Mouse (Mus musculus) hindbrain, postnatal 0 days (tissue): ENCODE measurements around the gene Fam166b. TPM values are rescaled to one million over a fixed set of nuclear protein-coding genes. Genes with fewer than 3 reads are reported as not detected.

Experiments
- ATAC-seq: fragments of 200-750 bp; cut with Nextera tagmentation; 2 replicates; pipeline ENCODE4 v1.8.0; 2017; ENCODE audit warnings: mild to moderate bottlenecking, moderate TSS enrichment, moderate library complexity
- DNase-seq: peaks from one replicate; pipeline ENCODE4 v3.0.0-alpha.2; 2015; ENCODE audit warnings: low spot score
- H3K27ac ChIP-seq: fragments of 300-500 bp; sonication (generic); 2 replicates; pipeline ENCODE4 v1.5.1; 2014; ENCODE audit warnings: mild to moderate bottlenecking
- H3K27me3 ChIP-seq: fragments of 300-500 bp; sonication (generic); 2 replicates; pipeline ENCODE4 v1.6.1; 2014; ENCODE audit warnings: low read length, mixed read lengths; ENCODE audit not compliant: insufficient read depth
- H3K36me3 ChIP-seq: fragments of 300-500 bp; sonication (generic); 2 replicates; pipeline ENCODE4 v1.6.1; 2014; ENCODE audit warnings: low read length, mixed read lengths; ENCODE audit not compliant: insufficient read depth
- H3K4me1 ChIP-seq: fragments of 300-500 bp; sonication (generic); 2 replicates; pipeline ENCODE4 v1.6.1; 2014; ENCODE audit warnings: antibody characterized with exemption, low read length, mixed read lengths; ENCODE audit not compliant: insufficient read depth
- H3K4me2 ChIP-seq: fragments of 300-500 bp; sonication (generic); 2 replicates; pipeline ENCODE4 v1.6.1; 2014; ENCODE audit warnings: low read depth, mild to moderate bottlenecking, low read length, moderate library complexity, mixed read lengths
- H3K4me3 ChIP-seq: fragments of 300-500 bp; sonication (generic); 2 replicates; pipeline ENCODE4 v1.5.1; 2014; ENCODE audit warnings: low read length
- H3K9ac ChIP-seq: fragments of 300-500 bp; sonication (generic); replicated peaks from 2 replicates; pipeline ENCODE4 v1.6.1; 2014; ENCODE audit warnings: mild to moderate bottlenecking, low read length, moderate library complexity, mixed read lengths
- H3K9me3 ChIP-seq: fragments of 300-500 bp; sonication (generic); 2 replicates; pipeline ENCODE4 v1.6.1; 2016; ENCODE audit warnings: low read length, mixed read lengths
- CTCF ChIP-seq: IDR thresholded peaks from 2 replicates; pipeline ENCODE4 v1.5.1; 2016; ENCODE audit warnings: antibody characterized with exemption, control low read depth, low read depth
- WGBS: fragments of 180-500 bp; shearing (Covaris S2); extraction: QIAGEN DNeasy Blood & Tissue Kit; methylation state at CpG from one replicate; pipeline ENCODE4 v1.1.7; 2014; 5-methylcytosine and 5-hydroxymethylcytosine counted together
- polyA plus RNA-seq: library from polyadenylated mRNA; unstranded; fragments of >200 nt; fragmentation: Nextera tagmentation; extraction: Ambion mirVana; gene quantifications from 2 replicates; pipeline ENCODE4 v1.2.1, GENCODE M21; 2015
- total RNA-seq: library from RNA; depleted of rRNA; stranded (reverse); fragments of >200 nt; gene quantifications from 2 replicates; pipeline ENCODE4 v1.2.3, GENCODE M21; 2014

The Fam166b gene
- total and polyA plus RNA-seq, 2 experiments from 2014 or later, result 1.4 to 1.6 TPM

- ATAC-seq, result peak; percentile 35; the same call in 1 of the 2 replicates
- 0 out of 2 replicates have a peak overlapping the region, but pooled peaks have one; percentile 9 for H3K9ac ChIP-seq
- peak overlapping the region; percentile 38 for H3K4me2 ChIP-seq
- no peak for DNase-seq
- no peaks in the 10 kb centered on the region for H3K36me3 ChIP-seq
- WGBS, result 62% methylated on average over 31 of the region's 31 CpGs
- H3K27me3 ChIP-seq, result no peaks in the 10 kb centered on the region
- H3K27ac ChIP-seq, result peak overlapping the region; percentile 71; the same call in 1 of the 2 replicates
- no peak for TF ChIP-seq CTCF
- H3K9me3 ChIP-seq, result no peaks in the 10 kb centered on the region
- H3K4me3 ChIP-seq, result no peak overlapping the region
- H3K4me1 ChIP-seq, result peaks cover 17% of the 10 kb centered on the region; the same call in 1 of the 2 replicates
These were observed 29.4 kb downstream of the Fam166b start for GRCm38 (mm10) chr4:43399391-43400131.

- peak overlapping the region; percentile 71 for H3K27ac ChIP-seq
- H3K9me3 ChIP-seq, result no peaks in the 10 kb centered on the region
- no peaks in the 10 kb centered on the region for H3K27me3 ChIP-seq
- WGBS, result 36% methylated on average over 17 of the region's 17 CpGs
- DNase-seq (peak; percentile 74), ATAC-seq (peak; percentile 81)
- H3K36me3 ChIP-seq, result no peaks in the 10 kb centered on the region
- H3K4me1 ChIP-seq, result peaks cover 17% of the 10 kb centered on the region; the same call in 1 of the 2 replicates
- no peak overlapping the region for H3K4me3 ChIP-seq
- 0 out of 2 replicates have a peak overlapping the region, but pooled peaks have one; percentile 9 for H3K9ac ChIP-seq
- peak overlapping the region; percentile 38 for H3K4me2 ChIP-seq
- TF ChIP-seq CTCF, result no peak
These were observed 30.1 kb downstream of the Fam166b start for GRCm38 (mm10) chr4:43398829-43399331.

DNA sequence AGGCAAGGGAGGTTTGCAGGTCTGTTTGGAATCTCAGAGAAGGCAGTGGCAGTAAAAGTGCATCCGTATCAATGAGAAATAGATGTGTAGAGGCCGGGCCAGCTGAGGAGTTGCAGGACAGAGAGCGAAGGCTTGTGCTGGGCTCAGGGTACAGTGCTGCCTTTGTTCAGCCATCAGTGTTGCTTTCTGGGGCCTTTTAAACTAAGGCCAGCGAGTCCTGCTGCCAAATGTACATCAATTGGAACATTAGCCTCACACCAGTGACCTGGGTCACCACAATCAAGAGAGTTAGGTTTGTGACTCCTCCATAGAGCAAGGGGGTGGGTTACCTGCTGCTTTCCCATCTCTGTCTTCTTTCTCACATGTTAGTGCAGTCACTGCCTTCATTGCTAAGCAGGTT, 30.9 kb downstream of the Fam166b start:
- Histone ChIP-seq H3K4me1 (peaks cover 17% of the 10 kb centered on the region; the same call in 1 of the 2 replicates), H3K9ac (no peak overlapping the region), H3K9me3 (no peaks in the 10 kb centered on the region), H3K27me3 (no peaks in the 10 kb centered on the region), H3K36me3 (no peaks in the 10 kb centered on the region), H3K27ac (peak overlapping the region; percentile 71), H3K4me3 (no peak overlapping the region), H3K4me2 (no peak overlapping the region)
- DNase-seq (peak; percentile 46), ATAC-seq (peak; percentile 54; the same call in 1 of the 2 replicates)
- no peak for TF ChIP-seq CTCF
- WGBS, result 52% methylated on average over 4 of the region's 4 CpGs

- ATAC-seq (no peak), DNase-seq (no peak)
- Histone ChIP-seq H3K27me3 (no peaks in the 10 kb centered on the region), H3K4me1 (peaks cover 17% of the 10 kb centered on the region; the same call in 1 of the 2 replicates), H3K9me3 (no peaks in the 10 kb centered on the region), H3K4me3 (no peak overlapping the region), H3K9ac (no peak overlapping the region), H3K4me2 (no peak overlapping the region), H3K27ac (no peak overlapping the region), H3K36me3 (no peaks in the 10 kb centered on the region)
- WGBS, result 92% methylated on average over 5 of the region's 5 CpGs
- no peak for TF ChIP-seq CTCF
These were observed 32.6 kb downstream of the Fam166b start for GRCm38 (mm10) chr4:43396381-43396780.

GRCm38 (mm10) chr4:43395836-43396235, 33.1 kb downstream of the Fam166b start:
- no peak for TF ChIP-seq CTCF
- Histone ChIP-seq H3K27ac (no peak overlapping the region), H3K9me3 (no peaks in the 10 kb centered on the region), H3K27me3 (no peaks in the 10 kb centered on the region), H3K4me3 (no peak overlapping the region), H3K4me1 (peaks cover 17% of the 10 kb centered on the region; the same call in 1 of the 2 replicates), H3K4me2 (no peak overlapping the region), H3K9ac (no peak overlapping the region), H3K36me3 (no peaks in the 10 kb centered on the region)
- ATAC-seq (no peak), DNase-seq (no peak)
- 81% methylated on average over 9 of the region's 9 CpGs for WGBS

DNA sequence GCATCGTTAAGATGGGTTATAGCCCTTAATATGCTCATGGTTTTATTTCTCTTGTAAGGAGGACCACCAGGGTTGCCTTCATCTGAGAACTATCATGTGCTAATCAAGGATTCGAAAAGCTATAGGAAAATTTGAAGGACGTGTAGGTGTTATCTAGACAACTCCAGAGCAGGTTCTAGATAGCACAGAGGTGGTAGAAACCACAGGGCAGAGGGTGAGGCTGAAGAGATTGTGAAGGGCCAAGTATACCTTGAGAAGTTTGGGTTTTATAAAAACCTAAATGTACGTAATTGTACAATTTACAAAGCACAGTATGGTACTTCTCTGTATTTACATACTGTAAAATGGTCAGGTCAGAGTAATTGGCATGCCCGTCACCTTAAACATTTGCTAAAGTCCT, 33.8 kb downstream of the Fam166b start:
- no peaks in the 10 kb centered on the region for H3K36me3 ChIP-seq
- ATAC-seq, result no peak
- H3K9ac ChIP-seq, result no peak overlapping the region
- 95% methylated on average over 5 of the region's 5 CpGs for WGBS
- H3K4me3 ChIP-seq, result no peak overlapping the region
- H3K27ac ChIP-seq, result peak overlapping the region; percentile 62; the same call in 1 of the 2 replicates
- H3K4me1 ChIP-seq, result peaks cover 17% of the 10 kb centered on the region; the same call in 1 of the 2 replicates
- no peaks in the 10 kb centered on the region for H3K27me3 ChIP-seq
- no peak for TF ChIP-seq CTCF
- DNase-seq, result no peak
- H3K4me2 ChIP-seq, result no peak overlapping the region
- no peaks in the 10 kb centered on the region for H3K9me3 ChIP-seq
